Comparison of ENCODE assay signal across 17 mouse cellular contexts in the genomic region with DNA sequence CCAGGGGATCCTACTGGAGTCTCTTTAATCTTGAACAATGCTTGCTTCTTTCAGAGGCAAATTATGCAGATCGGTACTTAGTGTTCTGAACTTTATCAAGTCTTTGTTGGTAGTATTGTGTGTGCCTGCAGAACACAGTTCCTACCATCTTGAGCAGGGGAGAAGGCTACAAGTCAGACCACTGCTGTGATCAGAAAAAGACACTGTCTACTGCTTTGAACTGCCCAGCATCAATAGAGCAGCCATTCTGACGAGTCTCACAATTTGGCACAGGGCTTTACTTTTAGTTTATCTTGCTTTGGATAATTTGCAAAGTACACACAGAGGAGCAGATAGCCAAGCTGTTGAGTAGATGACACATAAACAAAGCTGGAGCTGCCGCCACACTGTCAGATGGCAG. TPM values are rescaled to one million over a fixed set of nuclear protein-coding genes. Genes with fewer than 3 reads are reported as not detected.
A peak's percentile ranks its signal among the peaks of the same experiment; 100 is the strongest.
DNase-seq lines count a peak whose midpoint lies in the region; ATAC-seq and TF ChIP-seq lines count a peak whose summit lies in the region.
"Had no signal": no experiment of that assay in that cellular context is flagged by ENCODE, and none has a peak within 500 bp of the region (broad histone marks: within the 10 kb centered on the region; RNA-seq: fewer than 3 reads in every experiment).

No protein-coding gene starts in this region.

- H3K36me3 ChIP-seq in forebrain, embryonic 14.5 days (ENCODE audit: control insufficient read depth, insufficient read depth, low read length): no peaks in the 10 kb centered on the region
- H3K36me3 ChIP-seq in forebrain, embryonic 10.5 days (replicated peaks): no peaks in the 10 kb centered on the region
- H3K36me3 ChIP-seq in midbrain, embryonic 15.5 days (replicated peaks): no peaks in the 10 kb centered on the region
- no peaks in the 10 kb centered on the region for H3K36me3 ChIP-seq in midbrain, embryonic 16.5 days (ENCODE audit: control insufficient read depth, insufficient read depth, low read length)
- H3K36me3 ChIP-seq in midbrain, postnatal 0 days (ENCODE audit: insufficient read depth, low read length): no peaks in the 10 kb centered on the region
- H3K36me3 ChIP-seq: embryonic facial prominence, embryonic 15.5 days; hindbrain, embryonic 13.5 days; neural tube, embryonic 13.5 days had no signal

- no peak overlapping the region for H3K27ac ChIP-seq in forebrain, embryonic 14.5 days (ENCODE audit: low read depth, low read length)
- H3K27ac ChIP-seq in forebrain, embryonic 10.5 days: no peak overlapping the region
- 0 out of 2 replicates have a peak overlapping the region, but pooled peaks have one; percentile 6 for H3K27ac ChIP-seq in left cerebral cortex, adult 2 months
- no peak overlapping the region for H3K27ac ChIP-seq in midbrain, embryonic 15.5 days
- no peak overlapping the region for H3K27ac ChIP-seq in midbrain, embryonic 16.5 days (ENCODE audit: low read length)
- no peak overlapping the region for H3K27ac ChIP-seq in midbrain, postnatal 0 days (ENCODE audit: low read depth, low read length)
- H3K27ac ChIP-seq: embryonic facial prominence, embryonic 15.5 days; hindbrain, embryonic 13.5 days; neural tube, embryonic 13.5 days had no signal

- ATAC-seq in forebrain, embryonic 14.5 days: no peak
- 0 out of 2 replicates have a peak, but pooled peaks have one; percentile 18 for ATAC-seq in midbrain, embryonic 15.5 days (replicated peaks)
- ATAC-seq in midbrain, embryonic 16.5 days: no peak
- ATAC-seq in midbrain, postnatal 0 days (ENCODE audit: low FRiP score): peak; percentile 21; the same call in 1 of the 2 replicates
- no peak for ATAC-seq in megakaryocyte, adult 5-6 weeks (ENCODE audit: poor library complexity, severe bottlenecking)
- ATAC-seq: intestine, embryonic 16.5 days had no signal

- H3K4me3 ChIP-seq in forebrain, embryonic 14.5 days (ENCODE audit: low read depth, low read length): no peak overlapping the region
- H3K4me3 ChIP-seq in forebrain, embryonic 10.5 days: no peak overlapping the region
- no peak overlapping the region for H3K4me3 ChIP-seq in left cerebral cortex, adult 2 months
- no peak overlapping the region for H3K4me3 ChIP-seq in midbrain, embryonic 15.5 days
- H3K4me3 ChIP-seq in midbrain, embryonic 16.5 days (ENCODE audit: low read depth, low read length): no peak overlapping the region
- no peak overlapping the region for H3K4me3 ChIP-seq in midbrain, postnatal 0 days (ENCODE audit: low read depth, low read length)
- H3K4me3 ChIP-seq: embryonic facial prominence, embryonic 15.5 days; hindbrain, embryonic 13.5 days; myocyte; neural tube, embryonic 13.5 days had no signal

- H3K9ac ChIP-seq in forebrain, embryonic 14.5 days (ENCODE audit: low read length): no peak overlapping the region
- no peak overlapping the region for H3K9ac ChIP-seq in midbrain, embryonic 15.5 days
- H3K9ac ChIP-seq in midbrain, embryonic 16.5 days (ENCODE audit: low read depth, low read length): no peak overlapping the region
- no peak overlapping the region for H3K9ac ChIP-seq in midbrain, postnatal 0 days (replicated peaks; ENCODE audit: low read length, poor library complexity, severe bottlenecking)
- H3K9ac ChIP-seq: embryonic facial prominence, embryonic 15.5 days; hindbrain, embryonic 13.5 days; neural tube, embryonic 13.5 days had no signal

- no peak overlapping the region for H3K4me2 ChIP-seq in forebrain, embryonic 14.5 days (ENCODE audit: low read length)
- H3K4me2 ChIP-seq in midbrain, embryonic 15.5 days: no peak overlapping the region
- H3K4me2 ChIP-seq in midbrain, embryonic 16.5 days (ENCODE audit: low read length): no peak overlapping the region
- H3K4me2 ChIP-seq in midbrain, postnatal 0 days (ENCODE audit: low read depth, low read length, poor library complexity, severe bottlenecking): no peak overlapping the region
- H3K4me2 ChIP-seq: embryonic facial prominence, embryonic 15.5 days; hindbrain, embryonic 13.5 days; liver, embryonic 11.5 days; neural tube, embryonic 13.5 days had no signal

- intact Hi-C loops in left cerebral cortex, adult 2 months (cut with DNase I): loop anchor here (2.0 to 5.0 kb wide), 2 partner anchors 272 to 793 kb away; no protein-coding TSS in a partner anchor

- peak; percentile 31 for DNase-seq in forebrain, embryonic 14.5 days (ENCODE audit: low spot score)
- DNase-seq in forebrain, embryonic 10.5 days (ENCODE audit: extremely low spot score, low spot score): no peak
- no peak for DNase-seq in left cerebral cortex, adult 2 months (ENCODE audit: extremely low spot score in 1 of 2, low spot score in 2 of 2)
- DNase-seq in left cerebral cortex, adult 18-20 months (ENCODE audit: low spot score in 2 of 2): no peak
- DNase-seq in midbrain, postnatal 0 days (ENCODE audit: low spot score): no peak
- DNase-seq: adrenal gland, adult 2 months; gastrocnemius, postnatal 10 days; thymus, postnatal 4 days had no signal

- no peaks in the 10 kb centered on the region for H3K27me3 ChIP-seq in forebrain, embryonic 14.5 days (replicated peaks; ENCODE audit: control insufficient read depth, insufficient read depth, low read length)
- H3K27me3 ChIP-seq in forebrain, embryonic 10.5 days (ENCODE audit: poor library complexity, severe bottlenecking): peaks cover 17% of the 10 kb centered on the region
- no peaks in the 10 kb centered on the region for H3K27me3 ChIP-seq in midbrain, embryonic 15.5 days (replicated peaks)
- no peaks in the 10 kb centered on the region for H3K27me3 ChIP-seq in midbrain, embryonic 16.5 days (ENCODE audit: control insufficient read depth, insufficient read depth, low read depth, low read length)
- no peaks in the 10 kb centered on the region for H3K27me3 ChIP-seq in midbrain, postnatal 0 days (ENCODE audit: insufficient read depth, low read length)
- H3K27me3 ChIP-seq: embryonic facial prominence, embryonic 15.5 days had no signal

- no peak for TF ChIP-seq CTCF in left cerebral cortex, adult 2 months (IDR thresholded peaks at IDR 0.05)
- TF ChIP-seq CTCF in midbrain, postnatal 0 days (IDR thresholded peaks at IDR 0.05): no peak

- H3K9me3 ChIP-seq in forebrain, embryonic 14.5 days (replicated peaks; ENCODE audit: control insufficient read depth, low read length): no peaks in the 10 kb centered on the region
- H3K9me3 ChIP-seq in forebrain, embryonic 10.5 days: no peaks in the 10 kb centered on the region
- H3K9me3 ChIP-seq in midbrain, embryonic 15.5 days: no peaks in the 10 kb centered on the region
- no peaks in the 10 kb centered on the region for H3K9me3 ChIP-seq in midbrain, embryonic 16.5 days (replicated peaks; ENCODE audit: control insufficient read depth, low read length, poor library complexity, severe bottlenecking)
- H3K9me3 ChIP-seq in midbrain, postnatal 0 days (ENCODE audit: low read length): no peaks in the 10 kb centered on the region
- H3K9me3 ChIP-seq: embryonic facial prominence, embryonic 15.5 days; hindbrain, embryonic 13.5 days; neural tube, embryonic 13.5 days had no signal

- 0 out of 2 replicates have a peak, but pooled peaks cover 2% of the 10 kb centered on the region for H3K4me1 ChIP-seq in forebrain, embryonic 14.5 days (ENCODE audit: control insufficient read depth, insufficient read depth, low read length)
- H3K4me1 ChIP-seq in forebrain, embryonic 10.5 days: peaks cover 14% of the 10 kb centered on the region
- H3K4me1 ChIP-seq in midbrain, embryonic 15.5 days: no peaks in the 10 kb centered on the region
- no peaks in the 10 kb centered on the region for H3K4me1 ChIP-seq in midbrain, embryonic 16.5 days (ENCODE audit: control insufficient read depth, insufficient read depth, low read length)
- no peaks in the 10 kb centered on the region for H3K4me1 ChIP-seq in midbrain, postnatal 0 days (ENCODE audit: insufficient read depth, low read length)

- WGBS in forebrain, embryonic 14.5 days: 22% methylated on average over 3 of the region's 3 CpGs
- 71% methylated on average over 3 of the region's 3 CpGs for WGBS in forebrain, embryonic 10.5 days
- WGBS in midbrain, embryonic 15.5 days: 45% methylated on average over 3 of the region's 3 CpGs
- WGBS in midbrain, embryonic 16.5 days: 43% methylated on average over 3 of the region's 3 CpGs
- 51% methylated on average over 3 of the region's 3 CpGs for WGBS in midbrain, postnatal 0 days

RNA-seq across cellular contexts. Expression of a gene that starts 52.0 kb away (rescaled TPM):
- polyA plus RNA-seq in forebrain, embryonic 14.5 days (2014; fragmentation: Nextera tagmentation; extraction: Ambion mirVana): 39.6 and 45.0 TPM in 2 replicates
- polyA plus RNA-seq in forebrain, embryonic 10.5 days (2016; fragmentation: Nextera tagmentation; extraction: Ambion mirVana): 52.0 and 54.4 TPM in 2 replicates
- total RNA-seq in left cerebral cortex, adult 2 months (2021): 10 to 100 TPM; 39.2 to 40.9 TPM
- 10 to 100 TPM; 35.8 to 36.7 TPM for total RNA-seq in left cerebral cortex, adult 18-20 months (2021)
- 30.5 and 31.1 TPM in 2 replicates for polyA plus RNA-seq in midbrain, embryonic 15.5 days (2015; fragmentation: Nextera tagmentation; extraction: Ambion mirVana)
- 31.8 and 32.6 TPM in 2 replicates for polyA plus RNA-seq in midbrain, embryonic 16.5 days (2015; fragmentation: Nextera tagmentation; extraction: Ambion mirVana)
- 14.0 and 20.8 TPM in 2 replicates for total RNA-seq in midbrain, postnatal 0 days (2014; rRNA removed)
- 24.4 and 26.1 TPM in 2 replicates for polyA plus RNA-seq in midbrain, postnatal 0 days (2015; fragmentation: Nextera tagmentation; extraction: Ambion mirVana)
- 22.8 and 28.6 TPM in 2 replicates for total RNA-seq in megakaryocyte, adult 5-6 weeks (2015)
- 36.1 and 49.0 TPM in 2 replicates for total RNA-seq in megakaryocyte, adult 5-6 weeks (2017)

Comparison
In these comparisons a context has a peak if more than half of its experiments do, and no peak if none do; other contexts are left out.
1. ATAC-seq: peak in midbrain, embryonic 15.5 days (single experiment) and midbrain, postnatal 0 days (single experiment); none in forebrain, embryonic 14.5 days (single experiment), midbrain, embryonic 16.5 days (single experiment) and megakaryocyte, adult 5-6 weeks (single experiment).